Mouse (Mus musculus) heart, postnatal 36 days (tissue): ENCODE measurements at regions not wholly inside any gene's neighbourhood (a gene's known extent, or its start where the extent isn't known, plus 50 kb on each side); places are given as distances from the start of the nearest gene placed in this dataset.

Source experiments
- DNase-seq, 2 experiments: peaks; one replicate each; pipeline ENCODE4 v3.0.0; 2021 to 2022
- intact Hi-C: fragments of 180-260 bp; cut with DNase I; formaldehyde crosslinking; loops from one replicate; pipeline ENCODE4 v1.15.1; 2025

DNA sequence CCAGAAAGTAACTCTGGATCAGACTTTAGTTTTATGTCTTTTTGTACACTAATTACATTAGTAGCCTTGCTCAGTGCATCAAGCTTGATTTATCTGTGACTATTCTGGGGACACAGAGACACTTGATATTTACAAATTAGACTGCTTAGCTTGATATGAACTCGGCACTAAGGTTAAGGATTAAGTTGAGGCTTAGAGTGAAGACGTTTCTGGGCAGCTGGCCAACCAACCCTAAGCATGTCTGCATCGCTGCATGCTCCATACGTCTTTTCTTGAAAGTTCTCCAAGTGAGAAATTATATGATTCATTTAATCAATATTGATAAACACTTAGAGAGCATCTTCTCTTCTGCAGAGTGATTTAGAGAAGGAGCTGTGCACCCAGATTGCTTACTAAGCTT lies 352.6 kb upstream of the Slitrk1 start:
- DNase-seq: no peak
- intact Hi-C loops: no loop called here

DNA sequence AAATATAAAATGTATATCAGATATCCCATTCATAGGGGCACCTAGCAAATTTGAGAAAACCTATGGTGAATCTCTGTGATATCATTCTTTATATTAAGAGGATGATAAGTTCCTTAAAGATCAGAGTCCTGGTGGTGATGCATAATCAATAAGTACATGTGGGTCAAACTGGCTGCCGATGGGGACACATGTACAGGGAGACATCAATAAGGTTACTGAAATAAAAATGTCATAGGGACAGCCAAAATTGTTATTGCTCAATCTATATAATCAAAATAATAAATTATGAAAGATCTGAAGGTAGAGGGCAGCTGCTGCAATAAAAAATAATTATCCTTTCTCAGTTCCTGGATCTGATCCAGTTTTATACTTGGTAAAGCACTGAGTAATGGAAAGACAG lies 348.0 kb upstream of the Slitrk1 start:
- intact Hi-C loops: no loop called here
- no peak for DNase-seq

DNA sequence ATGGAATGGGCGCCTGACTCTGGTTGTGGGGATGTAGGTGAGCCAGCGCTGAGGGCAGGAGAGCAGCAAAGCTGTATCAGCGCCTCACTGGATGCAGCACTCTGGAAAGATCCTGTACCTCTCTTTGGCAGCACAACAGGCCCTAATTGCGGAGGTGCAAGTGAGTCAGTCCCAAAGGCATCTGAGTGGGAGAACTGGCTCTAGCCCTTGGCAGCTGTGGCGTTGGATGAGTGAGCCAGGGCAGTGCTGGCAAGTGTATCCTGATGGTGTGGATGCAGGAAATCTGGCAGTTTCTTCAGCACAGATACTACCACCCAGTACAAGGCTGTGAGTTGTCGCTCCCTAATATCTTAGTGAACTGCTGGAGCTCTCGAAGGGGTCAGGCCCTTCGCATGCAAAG lies 300.9 kb upstream of the Slitrk1 start:
- intact Hi-C loops: no loop called here
- peak; percentile 8 for DNase-seq

DNA sequence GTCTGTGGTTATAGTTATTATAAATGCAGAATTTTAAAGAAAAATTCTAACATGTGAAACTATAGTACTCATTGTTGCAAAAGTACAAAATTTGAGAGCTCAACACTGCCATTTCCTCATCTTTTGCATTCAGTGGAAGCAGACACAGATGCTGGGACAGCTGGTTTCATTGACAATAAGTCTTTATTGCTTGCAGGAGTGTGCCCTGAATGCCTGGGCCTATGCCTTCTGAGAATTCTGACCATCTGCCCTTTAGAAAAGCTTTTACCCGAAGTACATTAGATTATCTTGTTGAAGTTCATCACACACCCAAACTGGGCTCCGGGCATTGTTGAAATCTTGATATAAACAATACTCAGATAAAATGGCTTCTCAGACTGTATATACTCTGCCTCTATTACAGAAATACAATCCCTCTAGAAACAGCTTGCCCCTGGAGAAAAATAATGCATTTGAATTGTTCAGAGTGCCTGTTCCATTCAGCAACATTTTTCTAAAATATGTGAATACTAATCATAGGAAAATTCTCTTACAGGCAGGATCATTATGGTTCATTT lies 266.1 kb upstream of the Slitrk1 start:
- intact Hi-C loops: no loop called here
- DNase-seq: no peak

DNA sequence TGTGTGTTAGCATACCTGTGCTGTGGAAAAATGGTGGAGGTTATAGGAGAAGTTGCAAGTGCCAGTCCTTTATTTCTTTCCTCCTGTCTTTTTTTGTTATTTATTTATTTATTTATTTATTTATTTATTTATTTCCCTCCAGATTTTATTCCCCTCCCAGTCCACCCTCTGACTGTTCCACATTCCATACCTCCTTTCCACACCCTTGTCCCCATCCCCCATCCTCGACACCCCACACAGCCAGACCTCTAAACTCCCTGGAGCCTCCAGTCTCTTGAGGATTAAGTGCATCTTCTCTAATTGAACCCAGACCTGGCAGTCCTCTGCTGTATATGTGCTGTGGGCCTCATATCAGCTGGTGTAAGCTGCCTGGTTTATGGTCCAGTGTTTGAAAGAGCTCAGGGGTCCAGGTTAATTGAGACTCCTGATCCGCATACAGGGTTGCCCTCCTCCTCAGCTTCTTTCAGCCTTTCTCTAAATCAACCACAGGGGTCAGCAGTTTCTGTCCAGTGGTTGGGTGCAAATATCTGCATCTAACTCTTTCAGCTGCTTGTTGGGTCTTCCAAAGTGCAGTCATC lies 262.7 kb upstream of the Slitrk1 start:
- intact Hi-C loops: no loop called here
- no peak for DNase-seq

DNA sequence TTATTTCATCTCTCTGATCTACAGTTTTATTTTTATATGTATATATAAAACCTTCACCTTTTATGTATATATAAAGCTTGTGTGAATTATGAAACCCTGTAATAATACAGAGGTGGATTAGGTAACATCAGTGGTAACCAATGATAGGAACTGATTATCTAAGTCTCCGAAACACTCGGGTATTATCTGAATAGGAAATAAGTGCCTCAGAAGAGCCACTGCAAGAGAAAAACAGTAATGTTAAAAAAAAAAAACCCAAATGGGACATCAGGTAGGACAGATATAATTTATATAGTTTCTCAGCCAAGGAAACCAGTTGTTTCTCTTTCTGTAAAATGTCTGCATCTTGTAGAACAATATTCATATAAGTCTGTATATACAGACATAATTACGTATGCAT lies 261.9 kb upstream of the Slitrk1 start:
- intact Hi-C loops: no loop called here
- no peak for DNase-seq
